Mouse (Mus musculus): Measurements from ENCODE around the gene Jak1. TPM values are rescaled to one million over a fixed set of nuclear protein-coding genes. Genes with fewer than 3 reads are reported as not detected.
A peak's percentile ranks its signal among the peaks of the same experiment; 100 is the strongest.

Jak1 gene
- polyA plus RNA-seq, 1 experiment from 2014 or later: 64.7 TPM

- no peak for ATAC-seq (ENCODE audit: low FRiP score, low read depth)
- Histone ChIP-seq H3K27ac (no peak overlapping the region), H3K4me2 (replicated peaks) (no peak overlapping the region), H3K9me3 (no peaks in the 10 kb centered on the region), H3K36me3 (no peaks in the 10 kb centered on the region), H3K27me3 (replicated peaks) (no peaks in the 10 kb centered on the region), H3K9ac (no peak overlapping the region), H3K4me1 (no peaks in the 10 kb centered on the region; the same call in 1 of the 2 replicates), H3K4me3 (no peak overlapping the region)
- WGBS: 73% methylated on average over 2 of the region's 2 CpGs
Observed at GRCm38 (mm10) chr4:101247355-101247754, 17.7 kb downstream of the Jak1 start.

- no peak overlapping the region for H3K4me3 ChIP-seq
- H3K27me3 ChIP-seq (replicated peaks): no peaks in the 10 kb centered on the region
- no peaks in the 10 kb centered on the region for H3K36me3 ChIP-seq
- H3K9ac ChIP-seq: no peak overlapping the region
- no peak overlapping the region for H3K4me2 ChIP-seq (replicated peaks)
- WGBS: 79% methylated on average over 2 of the region's 2 CpGs
- ATAC-seq (ENCODE audit: low FRiP score, low read depth): no peak
- no peaks in the 10 kb centered on the region; the same call in 1 of the 2 replicates for H3K4me1 ChIP-seq
- H3K27ac ChIP-seq: no peak overlapping the region
- no peaks in the 10 kb centered on the region for H3K9me3 ChIP-seq
Observed at GRCm38 (mm10) chr4:101246569-101246968, 18.5 kb downstream of the Jak1 start.

- Histone ChIP-seq H3K9ac (no peak overlapping the region), H3K27ac (no peak overlapping the region), H3K36me3 (no peaks in the 10 kb centered on the region), H3K27me3 (replicated peaks) (no peaks in the 10 kb centered on the region), H3K4me3 (no peak overlapping the region), H3K4me1 (no peaks in the 10 kb centered on the region; the same call in 1 of the 2 replicates), H3K4me2 (replicated peaks) (no peak overlapping the region), H3K9me3 (no peaks in the 10 kb centered on the region)
- WGBS: 72% methylated on average over 6 of the region's 6 CpGs
- ATAC-seq (ENCODE audit: low FRiP score, low read depth): no peak
Observed at GRCm38 (mm10) chr4:101244257-101245011, 20.6 kb downstream of the Jak1 start.

- no peak overlapping the region for H3K4me3 ChIP-seq
- H3K9ac ChIP-seq: no peak overlapping the region
- no peak overlapping the region for H3K4me2 ChIP-seq (replicated peaks)
- H3K27ac ChIP-seq: no peak overlapping the region
- H3K4me1 ChIP-seq: no peaks in the 10 kb centered on the region; the same call in 1 of the 2 replicates
- 73% methylated on average over 3 of the region's 3 CpGs for WGBS
- no peaks in the 10 kb centered on the region for H3K36me3 ChIP-seq
- H3K9me3 ChIP-seq: no peaks in the 10 kb centered on the region
- ATAC-seq (ENCODE audit: low FRiP score, low read depth): 0 out of 2 replicates have a peak, but pooled peaks have one; percentile 9
- H3K27me3 ChIP-seq (replicated peaks): no peaks in the 10 kb centered on the region
Observed at GRCm38 (mm10) chr4:101240875-101241173, 24.3 kb downstream of the Jak1 start.

- Histone ChIP-seq H3K9ac (no peak overlapping the region), H3K4me1 (no peaks in the 10 kb centered on the region; the same call in 1 of the 2 replicates), H3K36me3 (no peaks in the 10 kb centered on the region), H3K9me3 (no peaks in the 10 kb centered on the region), H3K27ac (no peak overlapping the region), H3K4me2 (replicated peaks) (no peak overlapping the region), H3K27me3 (replicated peaks) (no peaks in the 10 kb centered on the region), H3K4me3 (no peak overlapping the region)
- 0 out of 2 replicates have a peak, but pooled peaks have one; percentile 29 for ATAC-seq (ENCODE audit: low FRiP score, low read depth)
- WGBS: 88% methylated on average over 5 of the region's 5 CpGs
Observed at GRCm38 (mm10) chr4:101240163-101240874, 24.8 kb downstream of the Jak1 start.

- ATAC-seq (ENCODE audit: low FRiP score, low read depth): peak; percentile 25; the same call in 1 of the 2 replicates
- Histone ChIP-seq H3K27ac (no peak overlapping the region), H3K4me2 (replicated peaks) (no peak overlapping the region), H3K9ac (no peak overlapping the region), H3K9me3 (no peaks in the 10 kb centered on the region), H3K4me3 (no peak overlapping the region), H3K27me3 (replicated peaks) (no peaks in the 10 kb centered on the region), H3K4me1 (no peaks in the 10 kb centered on the region; the same call in 1 of the 2 replicates), H3K36me3 (no peaks in the 10 kb centered on the region)
- WGBS: 94% methylated on average over 3 of the region's 3 CpGs
Observed at GRCm38 (mm10) chr4:101239313-101240162, 25.5 kb downstream of the Jak1 start.

- Histone ChIP-seq H3K4me1 (no peaks in the 10 kb centered on the region), H3K9ac (no peak overlapping the region), H3K9me3 (no peaks in the 10 kb centered on the region), H3K4me2 (replicated peaks) (no peak overlapping the region), H3K36me3 (no peaks in the 10 kb centered on the region), H3K27me3 (replicated peaks) (no peaks in the 10 kb centered on the region), H3K27ac (no peak overlapping the region), H3K4me3 (no peak overlapping the region)
- no peak for ATAC-seq (ENCODE audit: low FRiP score, low read depth)
- WGBS: 88% methylated on average over 4 of the region's 4 CpGs
Observed at GRCm38 (mm10) chr4:101238589-101238988, 26.5 kb downstream of the Jak1 start.

- H3K27me3 ChIP-seq (replicated peaks): no peaks in the 10 kb centered on the region
- WGBS: 86% methylated on average over 6 of the region's 6 CpGs
- ATAC-seq (ENCODE audit: low FRiP score, low read depth): no peak
- no peak overlapping the region for H3K4me2 ChIP-seq (replicated peaks)
- no peak overlapping the region for H3K4me3 ChIP-seq
- H3K4me1 ChIP-seq: no peaks in the 10 kb centered on the region
- H3K27ac ChIP-seq: no peak overlapping the region
- H3K9me3 ChIP-seq: no peaks in the 10 kb centered on the region
- H3K9ac ChIP-seq: no peak overlapping the region
- H3K36me3 ChIP-seq: no peaks in the 10 kb centered on the region
Observed at GRCm38 (mm10) chr4:101236797-101237196, 28.3 kb downstream of the Jak1 start.

- WGBS: 98% methylated on average over 1 of the region's 1 CpGs
- Histone ChIP-seq H3K4me1 (no peaks in the 10 kb centered on the region), H3K4me3 (no peak overlapping the region), H3K36me3 (no peaks in the 10 kb centered on the region), H3K27me3 (replicated peaks) (no peaks in the 10 kb centered on the region), H3K27ac (no peak overlapping the region), H3K4me2 (replicated peaks) (no peak overlapping the region), H3K9me3 (no peaks in the 10 kb centered on the region), H3K9ac (no peak overlapping the region)
- no peak for ATAC-seq (ENCODE audit: low FRiP score, low read depth)
Observed at GRCm38 (mm10) chr4:101235964-101236363, 29.1 kb downstream of the Jak1 start.

- Histone ChIP-seq H3K4me2 (replicated peaks) (no peak overlapping the region), H3K9me3 (no peaks in the 10 kb centered on the region), H3K27ac (no peak overlapping the region), H3K4me3 (no peak overlapping the region), H3K4me1 (no peaks in the 10 kb centered on the region), H3K36me3 (no peaks in the 10 kb centered on the region), H3K9ac (no peak overlapping the region), H3K27me3 (replicated peaks) (no peaks in the 10 kb centered on the region)
- WGBS: 78% methylated on average over 1 of the region's 1 CpGs
- no peak for ATAC-seq (ENCODE audit: low FRiP score, low read depth)
Observed at GRCm38 (mm10) chr4:101234753-101235152, 30.3 kb downstream of the Jak1 start.

- no peak overlapping the region for H3K4me3 ChIP-seq
- H3K36me3 ChIP-seq: no peaks in the 10 kb centered on the region
- H3K4me1 ChIP-seq: no peaks in the 10 kb centered on the region
- WGBS: 74% methylated on average over 1 of the region's 1 CpGs
- H3K9ac ChIP-seq: no peak overlapping the region
- no peak overlapping the region for H3K27ac ChIP-seq
- H3K27me3 ChIP-seq (replicated peaks): no peaks in the 10 kb centered on the region
- no peaks in the 10 kb centered on the region for H3K9me3 ChIP-seq
- no peak for ATAC-seq (ENCODE audit: low FRiP score, low read depth)
- H3K4me2 ChIP-seq (replicated peaks): no peak overlapping the region
Observed at GRCm38 (mm10) chr4:101234332-101234731, 30.8 kb downstream of the Jak1 start.

GRCm38 (mm10) chr4:101230621-101231020 lies 34.5 kb downstream of the Jak1 start:
- no peak for ATAC-seq (ENCODE audit: low FRiP score, low read depth)
- H3K4me1 ChIP-seq: no peaks in the 10 kb centered on the region
- H3K27me3 ChIP-seq (replicated peaks): no peaks in the 10 kb centered on the region
- WGBS: 89% methylated on average over 2 of the region's 2 CpGs
- H3K4me2 ChIP-seq (replicated peaks): no peak overlapping the region
- no peaks in the 10 kb centered on the region for H3K9me3 ChIP-seq
- H3K9ac ChIP-seq: no peak overlapping the region
- no peaks in the 10 kb centered on the region for H3K36me3 ChIP-seq
- no peak overlapping the region for H3K27ac ChIP-seq
- H3K4me3 ChIP-seq: no peak overlapping the region
